Mouse (Mus musculus): ENCODE measurements around the gene Polr2j. TPM values are rescaled to one million over a fixed set of nuclear protein-coding genes. Genes with fewer than 3 reads are reported as not detected.
A peak's percentile ranks its signal among the peaks of the same experiment; 100 is the strongest.

The Polr2j gene
- polyA plus RNA-seq, 1 experiment from 2014 or later: 236 TPM

DNA sequence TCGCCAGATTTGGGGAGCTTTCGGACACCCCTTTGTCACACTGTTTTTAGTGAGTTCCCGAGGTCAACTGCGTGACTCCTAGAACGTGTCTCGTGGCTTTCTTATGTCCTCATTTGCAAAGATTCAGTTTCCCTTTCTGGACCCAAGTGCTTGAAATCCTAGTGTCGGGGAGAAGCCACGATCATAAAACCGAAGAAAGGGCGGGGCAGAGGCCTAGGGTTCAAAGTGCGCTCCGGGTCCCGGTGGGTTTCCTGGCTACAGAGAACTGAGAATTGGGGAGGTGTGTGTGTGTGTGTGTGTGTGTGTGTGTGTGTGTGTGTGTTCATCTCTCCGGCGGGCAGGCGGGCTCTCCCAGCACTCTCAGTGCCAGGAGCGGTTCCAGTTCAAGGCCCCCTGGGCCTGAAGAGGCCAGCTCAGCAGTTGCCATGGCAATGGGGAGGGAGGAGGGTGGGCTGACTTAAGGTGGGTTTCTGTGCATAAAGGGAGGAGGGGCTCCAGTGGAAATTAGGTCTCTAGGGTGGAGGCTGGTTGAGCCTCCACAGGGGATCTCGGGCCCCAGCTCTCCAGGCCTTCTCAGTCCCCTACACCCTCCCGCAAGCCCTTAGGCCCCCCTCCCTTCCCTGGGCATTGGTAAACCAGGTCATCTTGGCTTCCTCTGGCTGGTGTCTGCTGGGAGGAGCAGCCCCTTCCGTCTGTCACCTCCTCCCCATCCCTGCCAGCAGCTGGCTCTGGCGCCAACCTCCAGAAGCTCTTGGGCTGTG, 31.4 kb upstream of the Polr2j start:
- Histone ChIP-seq H3K27ac (peak overlapping the region; percentile 64), H3K4me3 (peak overlapping the region; percentile 59), H3K4me2 (peak overlapping the region; percentile 89), H3K36me3 (no peaks in the 10 kb centered on the region), H3K9ac (peak overlapping the region; percentile 78), H3K4me1 (replicated peaks) (peaks cover 28% of the 10 kb centered on the region), H3K9me3 (no peaks in the 10 kb centered on the region), H3K27me3 (peaks cover 15% of the 10 kb centered on the region)
- WGBS: 7% methylated on average over 18 of the region's 21 CpGs
- peak; percentile 30 for ATAC-seq (ENCODE audit: low FRiP score)

- Histone ChIP-seq H3K4me1 (replicated peaks) (peaks cover 28% of the 10 kb centered on the region), H3K4me2 (peak overlapping the region; percentile 89; the same call in 1 of the 2 replicates)
These were observed 30.1 kb upstream of the Polr2j start for GRCm38 (mm10) chr5:136086290-136086689.

DNA sequence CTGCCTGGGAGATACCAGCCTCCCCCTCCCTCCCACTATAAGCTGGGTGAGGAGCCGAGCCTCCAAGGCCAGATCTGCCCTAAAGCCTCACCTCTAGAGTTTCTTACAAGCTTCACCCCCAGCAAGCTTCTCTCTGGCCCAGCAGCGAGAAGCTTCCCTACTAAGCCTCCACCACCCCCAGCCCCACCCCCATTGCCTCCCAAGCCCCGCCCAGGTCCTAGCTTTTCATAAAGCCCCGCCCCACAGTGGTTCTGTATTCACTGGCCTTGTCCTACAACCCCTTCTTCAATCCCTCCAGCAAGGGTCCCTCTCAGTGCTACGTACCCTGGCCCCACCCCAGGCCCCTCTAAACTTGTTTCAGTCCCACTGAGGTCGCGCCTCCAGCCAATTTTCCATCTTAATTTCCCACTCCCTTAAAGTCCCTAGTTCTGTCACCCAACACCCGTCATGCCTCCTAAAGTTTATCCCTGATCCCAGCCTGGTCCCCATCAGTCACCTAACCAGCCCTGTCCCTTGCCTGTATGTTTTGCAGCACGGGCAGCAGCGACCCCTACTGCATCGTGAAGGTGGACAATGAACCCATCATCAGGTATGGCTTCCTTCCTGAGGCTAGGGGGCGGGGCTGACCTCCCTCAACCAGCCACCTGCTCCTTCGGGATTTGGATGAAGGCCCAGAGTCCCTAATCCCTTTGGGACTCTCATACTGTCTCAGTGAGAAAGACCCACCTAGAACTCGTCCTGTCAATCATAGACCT, 27.4 kb upstream of the Polr2j start:
- 20% methylated on average over 14 of the region's 14 CpGs for WGBS
- no peak for ATAC-seq (ENCODE audit: low FRiP score)
- no peaks in the 10 kb centered on the region for H3K9me3 ChIP-seq
- no peak overlapping the region for H3K27ac ChIP-seq
- H3K4me3 ChIP-seq: no peak overlapping the region
- H3K4me1 ChIP-seq (replicated peaks): peaks cover 21% of the 10 kb centered on the region
- no peak overlapping the region for H3K9ac ChIP-seq
- H3K36me3 ChIP-seq: no peaks in the 10 kb centered on the region
- peaks cover 28% of the 10 kb centered on the region for H3K27me3 ChIP-seq
- H3K4me2 ChIP-seq: no peak overlapping the region

More at GRCm38 (mm10) chr5:136086290-136086689, 30.1 kb upstream of the Polr2j start:
- ATAC-seq (ENCODE audit: low FRiP score): no peak
- Histone ChIP-seq H3K36me3 (no peaks in the 10 kb centered on the region), H3K27ac (no peak overlapping the region), H3K27me3 (peaks cover 22% of the 10 kb centered on the region), H3K4me3 (no peak overlapping the region), H3K9me3 (no peaks in the 10 kb centered on the region), H3K9ac (0 out of 2 replicates have a peak overlapping the region, but pooled peaks have one; percentile 13)
- WGBS: 93% methylated on average over 8 of the region's 8 CpGs

GRCm38 (mm10) chr5:136091927-136092326, 24.5 kb upstream of the Polr2j start:
- H3K9ac ChIP-seq: no peak overlapping the region
- no peak for ATAC-seq (ENCODE audit: low FRiP score)
- no peaks in the 10 kb centered on the region for H3K36me3 ChIP-seq
- 0 out of 2 replicates have a peak, but pooled peaks cover 3% of the 10 kb centered on the region for H3K4me1 ChIP-seq (replicated peaks)
- H3K27me3 ChIP-seq: peaks cover 25% of the 10 kb centered on the region
- 69% methylated on average over 5 of the region's 5 CpGs for WGBS
- no peak overlapping the region for H3K4me3 ChIP-seq
- no peaks in the 10 kb centered on the region for H3K9me3 ChIP-seq
- no peak overlapping the region for H3K27ac ChIP-seq
- no peak overlapping the region for H3K4me2 ChIP-seq

- Histone ChIP-seq H3K4me3 (no peak overlapping the region), H3K9ac (no peak overlapping the region), H3K36me3 (no peaks in the 10 kb centered on the region), H3K27ac (no peak overlapping the region), H3K4me1 (replicated peaks) (0 out of 2 replicates have a peak, but pooled peaks cover 3% of the 10 kb centered on the region), H3K9me3 (no peaks in the 10 kb centered on the region), H3K27me3 (peaks cover 16% of the 10 kb centered on the region; the same call in 1 of the 2 replicates), H3K4me2 (no peak overlapping the region)
- 53% methylated on average over 8 of the region's 8 CpGs for WGBS
- no peak for ATAC-seq (ENCODE audit: low FRiP score)
These were observed 22.0 kb upstream of the Polr2j start for GRCm38 (mm10) chr5:136094249-136095010.

GRCm38 (mm10) chr5:136095089-136095488, 21.3 kb upstream of the Polr2j start:
- Histone ChIP-seq H3K27ac (no peak overlapping the region), H3K27me3 (peaks cover 16% of the 10 kb centered on the region; the same call in 1 of the 2 replicates), H3K4me1 (replicated peaks) (0 out of 2 replicates have a peak, but pooled peaks cover 3% of the 10 kb centered on the region), H3K9ac (no peak overlapping the region), H3K36me3 (no peaks in the 10 kb centered on the region), H3K4me3 (no peak overlapping the region), H3K9me3 (no peaks in the 10 kb centered on the region), H3K4me2 (no peak overlapping the region)
- ATAC-seq (ENCODE audit: low FRiP score): no peak
- 72% methylated on average over 7 of the region's 7 CpGs for WGBS

DNA sequence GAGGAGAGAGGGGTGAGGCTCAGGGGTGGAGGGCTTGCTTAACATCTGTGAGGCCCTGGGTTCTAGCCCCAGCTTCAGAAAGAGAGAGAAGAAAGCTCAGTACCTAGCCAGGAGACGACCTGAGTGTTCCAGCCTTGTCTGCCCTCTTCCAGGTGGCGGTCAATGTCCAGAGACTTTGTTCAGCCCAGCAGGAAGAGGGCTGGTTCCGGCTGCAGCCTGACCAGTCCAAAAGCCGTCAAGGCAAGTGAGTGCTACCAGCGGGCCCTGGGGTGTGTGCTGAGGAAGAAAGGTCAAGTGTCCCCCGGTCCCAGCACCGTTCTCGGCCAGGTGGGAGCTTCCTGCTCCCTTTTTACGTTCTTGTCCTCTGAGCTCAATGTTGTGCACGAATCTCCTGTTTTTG, 17.9 kb upstream of the Polr2j start:
- Histone ChIP-seq H3K27me3 (peaks cover 26% of the 10 kb centered on the region), H3K27ac (no peak overlapping the region), H3K36me3 (no peaks in the 10 kb centered on the region), H3K9ac (no peak overlapping the region), H3K4me2 (no peak overlapping the region), H3K4me3 (no peak overlapping the region), H3K4me1 (replicated peaks) (peaks cover 15% of the 10 kb centered on the region), H3K9me3 (no peaks in the 10 kb centered on the region)
- ATAC-seq (ENCODE audit: low FRiP score): no peak
- WGBS: 88% methylated on average over 10 of the region's 10 CpGs

GRCm38 (mm10) chr5:136102099-136102820, 14.2 kb upstream of the Polr2j start:
- Histone ChIP-seq H3K9me3 (0 out of 2 replicates have a peak, but pooled peaks cover 5% of the 10 kb centered on the region), H3K9ac (peak overlapping the region; percentile 70), H3K27me3 (peaks cover 44% of the 10 kb centered on the region), H3K36me3 (peaks cover 4% of the 10 kb centered on the region; the same call in 1 of the 2 replicates), H3K4me3 (peak overlapping the region; percentile 44), H3K4me2 (peak overlapping the region; percentile 75), H3K4me1 (replicated peaks) (peaks cover 12% of the 10 kb centered on the region), H3K27ac (peak overlapping the region; percentile 60)
- WGBS: 5% methylated on average over 41 of the region's 41 CpGs
- peak; percentile 87 for ATAC-seq (ENCODE audit: low FRiP score)

DNA sequence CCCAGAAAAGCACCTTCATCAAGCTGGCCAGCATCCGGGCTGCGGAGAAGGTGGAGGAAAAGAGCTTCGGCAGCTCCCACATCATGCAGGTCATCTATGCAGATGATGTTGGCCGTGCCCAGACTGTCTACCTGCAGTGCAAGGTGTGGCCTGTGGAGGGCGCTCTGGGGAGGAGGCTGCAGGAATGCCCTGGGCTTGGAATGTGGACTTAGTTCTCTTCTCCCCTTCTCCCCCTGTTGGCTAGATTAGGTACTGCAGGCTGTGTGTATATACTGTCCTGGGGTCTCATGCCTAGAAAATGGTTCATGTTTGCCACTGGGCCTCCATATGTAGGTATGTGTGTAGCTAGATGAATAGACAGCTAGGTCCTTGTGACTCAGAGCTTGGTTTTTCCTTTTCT, 11.9 kb upstream of the Polr2j start:
- H3K4me2 ChIP-seq: no peak overlapping the region
- H3K9ac ChIP-seq: no peak overlapping the region
- peaks cover 4% of the 10 kb centered on the region; the same call in 1 of the 2 replicates for H3K36me3 ChIP-seq
- no peak overlapping the region for H3K4me3 ChIP-seq
- no peak for ATAC-seq (ENCODE audit: low FRiP score)
- H3K27ac ChIP-seq: no peak overlapping the region
- WGBS: 92% methylated on average over 5 of the region's 5 CpGs
- H3K4me1 ChIP-seq (replicated peaks): peaks cover 12% of the 10 kb centered on the region
- H3K9me3 ChIP-seq: 0 out of 2 replicates have a peak, but pooled peaks cover 5% of the 10 kb centered on the region
- peaks cover 46% of the 10 kb centered on the region for H3K27me3 ChIP-seq

DNA sequence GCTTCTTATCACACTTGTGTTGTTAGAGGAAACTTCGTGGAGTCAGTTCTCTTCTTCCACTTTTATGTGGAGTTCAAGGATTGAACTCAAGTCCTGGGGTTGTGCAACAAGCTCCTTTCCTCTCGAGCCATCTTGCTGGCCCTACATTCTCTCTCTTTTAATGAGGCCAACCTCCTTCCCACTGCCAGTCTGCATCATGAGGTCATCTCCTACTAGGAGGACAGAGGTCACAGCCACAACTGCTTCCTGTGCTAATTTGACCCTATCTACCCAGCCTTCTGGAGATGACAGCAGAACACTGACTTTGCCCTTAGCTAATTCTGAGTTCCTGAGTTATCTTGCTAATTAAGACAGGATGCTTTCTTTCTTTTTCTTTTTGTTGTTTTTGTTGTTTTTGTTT, 7.9 kb upstream of the Polr2j start:
- H3K4me3 ChIP-seq: no peak overlapping the region
- H3K27me3 ChIP-seq: peaks cover 20% of the 10 kb centered on the region
- peaks cover 4% of the 10 kb centered on the region; the same call in 1 of the 2 replicates for H3K36me3 ChIP-seq
- WGBS: 55% methylated on average over 2 of the region's 2 CpGs
- H3K9me3 ChIP-seq: 0 out of 2 replicates have a peak, but pooled peaks cover 5% of the 10 kb centered on the region
- no peak overlapping the region for H3K9ac ChIP-seq
- no peak for ATAC-seq (ENCODE audit: low FRiP score)
- H3K4me1 ChIP-seq (replicated peaks): no peaks in the 10 kb centered on the region
- H3K4me2 ChIP-seq: no peak overlapping the region
- H3K27ac ChIP-seq: no peak overlapping the region

DNA sequence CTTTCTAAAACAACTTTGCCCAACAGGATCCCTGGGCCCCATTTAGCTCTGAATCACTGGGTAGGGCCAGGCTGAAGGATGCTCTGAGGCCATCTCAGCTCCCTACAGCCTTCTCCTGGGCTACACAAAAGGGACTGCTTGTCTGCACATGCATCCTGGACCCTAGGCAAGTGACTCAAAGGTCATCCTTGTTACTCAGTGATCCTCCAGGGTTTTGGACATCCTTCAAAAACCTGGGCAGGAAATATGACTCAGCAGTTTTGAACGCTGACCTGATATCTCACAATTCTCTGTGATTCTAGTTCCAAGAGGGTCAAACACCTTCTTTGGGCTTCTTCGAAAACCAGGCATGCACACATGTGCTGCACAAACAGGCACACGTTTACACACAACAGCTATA, 7.4 kb upstream of the Polr2j start:
- Histone ChIP-seq H3K9ac (no peak overlapping the region), H3K4me3 (no peak overlapping the region), H3K4me2 (no peak overlapping the region), H3K36me3 (peaks cover 4% of the 10 kb centered on the region; the same call in 1 of the 2 replicates), H3K9me3 (0 out of 2 replicates have a peak, but pooled peaks cover 5% of the 10 kb centered on the region), H3K27me3 (peaks cover 16% of the 10 kb centered on the region; the same call in 1 of the 2 replicates), H3K27ac (no peak overlapping the region), H3K4me1 (replicated peaks) (no peaks in the 10 kb centered on the region)
- ATAC-seq (ENCODE audit: low FRiP score): no peak
- 89% methylated on average over 3 of the region's 3 CpGs for WGBS

Data from hindbrain, embryonic 13.5 days (tissue).